Mouse (Mus musculus) neural tube, embryonic 11.5 days (tissue): ENCODE data around the gene Map1lc3b. TPM values are rescaled to one million over a fixed set of nuclear protein-coding genes. Genes with fewer than 3 reads are reported as not detected.

Experiments
- ATAC-seq: fragments of 200-750 bp; cut with Nextera tagmentation; 2 replicates; pipeline ENCODE4 v1.8.0; 2017; ENCODE audit warnings: moderate number of reproducible peaks, mild to moderate bottlenecking, moderate TSS enrichment, moderate library complexity; ENCODE audit not compliant: insufficient read depth, low FRiP score, low TSS enrichment
- DNase-seq: peaks from one replicate; pipeline ENCODE4 v3.0.0-alpha.2; 2015; ENCODE audit warnings: low spot score
- H3K27ac ChIP-seq: fragments of 300-500 bp; sonication (generic); 2 replicates; pipeline ENCODE4 v1.5.1; 2014; ENCODE audit warnings: low read depth, mild to moderate bottlenecking, low read length
- H3K27me3 ChIP-seq: fragments of 300-500 bp; sonication (generic); 2 replicates; pipeline ENCODE4 v1.6.1; 2014; ENCODE audit warnings: mild to moderate bottlenecking, low read length, mixed read lengths; ENCODE audit not compliant: control insufficient read depth, insufficient read depth
- H3K36me3 ChIP-seq: fragments of 300-500 bp; sonication (generic); 2 replicates; pipeline ENCODE4 v1.6.1; 2014; ENCODE audit warnings: mild to moderate bottlenecking, low read length, moderate library complexity, mixed read lengths; ENCODE audit not compliant: control insufficient read depth, insufficient read depth
- H3K4me1 ChIP-seq: fragments of 300-500 bp; sonication (generic); 2 replicates; pipeline ENCODE4 v1.6.1; 2014; ENCODE audit warnings: low read length, mixed read lengths; ENCODE audit not compliant: control insufficient read depth, insufficient read depth
- H3K4me2 ChIP-seq: fragments of 300-500 bp; sonication (generic); 2 replicates; pipeline ENCODE4 v1.6.1; 2014; ENCODE audit warnings: low read depth, mild to moderate bottlenecking, moderate library complexity
- H3K4me3 ChIP-seq: fragments of 300-500 bp; sonication (generic); 2 replicates; pipeline ENCODE4 v1.5.1; 2014; ENCODE audit warnings: low read depth, low read length
- H3K9ac ChIP-seq: fragments of 300-500 bp; sonication (generic); 2 replicates; pipeline ENCODE4 v1.6.1; 2014; ENCODE audit warnings: mild to moderate bottlenecking, low read length
- H3K9me3 ChIP-seq: fragments of 300-500 bp; sonication (generic); 2 replicates; pipeline ENCODE4 v1.6.1; 2016; ENCODE audit warnings: low read length; ENCODE audit not compliant: control insufficient read depth
- WGBS: fragments of 180-500 bp; shearing (Covaris S2); extraction: QIAGEN DNeasy Blood & Tissue Kit; methylation state at CpG from one replicate; pipeline ENCODE4 v1.1.7; 2014; 5-methylcytosine and 5-hydroxymethylcytosine counted together
- polyA plus RNA-seq: library from polyadenylated mRNA; unstranded; fragments of >200 nt; fragmentation: Nextera tagmentation; extraction: Ambion mirVana; gene quantifications from 2 replicates; pipeline ENCODE4 v1.2.1, GENCODE M21; 2014

Map1lc3b gene
- polyA plus RNA-seq, 1 experiment from 2014 or later = 313 TPM

DNA sequence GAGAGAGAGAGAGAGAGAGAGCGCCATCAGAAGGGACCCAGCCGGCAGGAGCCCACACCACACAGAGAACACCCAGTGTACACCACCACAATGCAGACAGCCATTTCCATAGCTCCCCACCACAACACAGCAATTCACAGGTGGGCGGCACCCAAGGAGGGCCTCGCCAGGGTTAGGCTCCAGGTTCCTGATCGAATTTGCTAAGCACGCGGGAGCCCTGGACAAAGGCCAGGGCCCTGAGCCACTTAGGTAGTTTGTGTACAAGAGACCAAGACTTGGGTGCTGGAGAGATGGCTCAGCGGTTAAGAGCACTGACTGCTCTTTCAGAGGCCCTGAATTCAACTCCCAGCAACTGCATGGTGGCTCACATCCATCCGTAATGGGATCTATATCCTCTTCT lies 37.7 kb upstream of the Map1lc3b start:
- no peaks in the 10 kb centered on the region for H3K4me1 ChIP-seq
- peaks cover 5% of the 10 kb centered on the region; the same call in 1 of the 2 replicates for H3K36me3 ChIP-seq
- H3K4me2 ChIP-seq = no peak overlapping the region
- no peaks in the 10 kb centered on the region for H3K27me3 ChIP-seq
- no peak for ATAC-seq
- no peak overlapping the region for H3K9ac ChIP-seq
- no peak for DNase-seq
- H3K27ac ChIP-seq = no peak overlapping the region
- 90% methylated on average over 9 of the region's 9 CpGs for WGBS
- H3K9me3 ChIP-seq = no peaks in the 10 kb centered on the region
- no peak overlapping the region for H3K4me3 ChIP-seq

DNA sequence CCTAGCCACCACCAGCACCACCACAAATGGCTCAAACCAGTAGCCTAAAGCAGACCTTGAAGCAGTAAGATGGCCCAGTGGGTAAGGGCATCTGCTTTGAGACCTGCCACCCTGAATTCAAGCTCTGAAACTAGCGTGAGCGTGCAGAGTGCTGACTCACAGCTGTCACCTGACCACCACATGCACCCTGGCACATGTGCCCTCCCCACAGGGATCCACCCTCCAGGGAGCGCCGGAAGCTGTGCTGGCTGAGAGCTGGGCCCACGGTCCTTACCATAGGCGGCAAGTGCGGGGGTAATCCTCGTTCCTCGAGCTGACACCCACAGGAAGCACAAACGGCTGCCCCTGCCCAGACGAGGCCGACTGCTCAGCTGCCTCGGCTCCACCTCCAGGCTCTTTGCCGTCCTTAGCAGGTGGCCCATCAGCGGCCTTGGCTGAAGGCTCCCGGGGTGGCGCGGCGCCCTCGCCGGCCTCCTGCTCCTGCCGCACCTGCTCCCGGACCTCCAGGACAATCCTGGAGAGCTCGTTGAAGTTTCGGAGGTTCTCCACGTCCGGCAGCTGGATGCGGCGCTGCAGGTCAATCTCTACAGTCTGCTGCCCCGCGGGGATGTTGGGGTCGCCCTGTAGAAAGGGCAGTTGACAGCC lies 36.2 kb upstream of the Map1lc3b start:
- DNase-seq = no peak
- no peak overlapping the region for H3K27ac ChIP-seq
- no peak for ATAC-seq
- H3K9ac ChIP-seq = no peak overlapping the region
- no peaks in the 10 kb centered on the region for H3K9me3 ChIP-seq
- H3K4me3 ChIP-seq = no peak overlapping the region
- no peaks in the 10 kb centered on the region for H3K4me1 ChIP-seq
- no peaks in the 10 kb centered on the region for H3K27me3 ChIP-seq
- peaks cover 5% of the 10 kb centered on the region; the same call in 1 of the 2 replicates for H3K36me3 ChIP-seq
- no peak overlapping the region for H3K4me2 ChIP-seq
- WGBS = 93% methylated on average over 32 of the region's 32 CpGs

DNA sequence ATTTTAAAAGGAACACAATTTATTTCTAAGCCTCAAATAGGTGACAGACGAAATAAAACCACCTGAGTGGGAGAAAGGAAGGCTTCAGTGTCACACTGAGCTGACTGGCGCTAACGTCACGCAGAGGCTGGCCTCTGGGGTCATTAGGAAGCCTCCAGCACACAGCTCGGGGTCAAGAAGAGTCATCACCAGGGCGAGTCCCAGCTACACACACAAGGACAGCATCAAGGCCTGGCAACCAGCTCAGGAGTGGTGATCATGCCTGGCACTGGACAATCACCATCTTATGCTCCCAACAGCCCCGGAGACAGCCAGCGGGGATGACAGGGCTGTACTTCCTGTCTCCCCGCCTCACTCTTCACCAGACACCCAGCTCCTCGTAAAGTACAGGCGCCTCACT lies 32.4 kb upstream of the Map1lc3b start:
- Histone ChIP-seq H3K27me3 (no peaks in the 10 kb centered on the region), H3K27ac (no peak overlapping the region), H3K4me2 (no peak overlapping the region), H3K9me3 (no peaks in the 10 kb centered on the region), H3K4me1 (0 out of 2 replicates have a peak, but pooled peaks cover under 1% of the 10 kb centered on the region), H3K4me3 (no peak overlapping the region), H3K36me3 (peaks cover 5% of the 10 kb centered on the region; the same call in 1 of the 2 replicates), H3K9ac (no peak overlapping the region)
- 86% methylated on average over 11 of the region's 11 CpGs for WGBS
- DNase-seq (no peak), ATAC-seq (no peak)

DNA sequence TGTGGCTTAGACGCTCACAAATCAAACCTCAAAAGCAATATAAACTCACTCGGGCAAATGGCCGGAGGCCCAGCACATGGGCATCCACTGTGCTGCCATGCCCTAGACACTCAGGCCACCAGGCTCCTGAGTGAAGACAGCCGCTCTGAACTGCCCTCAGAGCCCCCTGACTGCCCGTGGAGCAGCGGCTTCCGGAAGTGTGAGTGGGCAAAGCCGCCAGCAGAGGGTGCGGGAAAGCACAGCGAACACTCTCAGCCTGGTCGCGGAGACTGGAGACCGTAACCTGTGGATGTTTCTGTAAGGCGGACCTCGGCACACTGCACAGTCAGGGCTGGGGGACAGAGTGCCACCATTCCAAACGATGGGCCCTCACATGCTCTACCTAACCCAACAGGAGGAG lies 31.6 kb upstream of the Map1lc3b start:
- no peak overlapping the region for H3K4me2 ChIP-seq
- no peaks in the 10 kb centered on the region for H3K9me3 ChIP-seq
- H3K36me3 ChIP-seq = peaks cover 3% of the 10 kb centered on the region; the same call in 1 of the 2 replicates
- 92% methylated on average over 16 of the region's 16 CpGs for WGBS
- no peak overlapping the region for H3K27ac ChIP-seq
- no peak overlapping the region for H3K9ac ChIP-seq
- H3K4me3 ChIP-seq = no peak overlapping the region
- DNase-seq (no peak), ATAC-seq (no peak)
- H3K4me1 ChIP-seq = 0 out of 2 replicates have a peak, but pooled peaks cover 5% of the 10 kb centered on the region
- no peaks in the 10 kb centered on the region for H3K27me3 ChIP-seq

DNA sequence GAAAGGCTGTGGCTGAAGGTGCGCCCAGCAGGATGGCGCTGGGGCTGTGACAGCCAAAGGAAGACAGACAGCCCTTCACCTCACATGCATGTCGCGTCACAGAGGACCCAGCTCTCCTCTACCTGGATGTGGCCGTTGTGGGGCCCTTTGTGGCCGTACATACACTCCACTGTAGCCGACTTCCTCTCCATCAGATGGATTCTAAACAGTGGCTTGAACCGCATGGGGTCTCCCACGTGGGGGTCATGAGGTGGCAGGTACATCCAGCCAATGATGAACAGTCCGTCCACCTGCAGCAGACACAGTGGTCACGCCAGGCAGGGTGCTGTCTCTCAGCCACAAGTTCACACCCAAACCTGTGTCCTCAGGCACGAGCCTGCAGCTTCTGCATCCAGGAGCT lies 30.4 kb upstream of the Map1lc3b start:
- Histone ChIP-seq H3K9ac (no peak overlapping the region), H3K4me2 (no peak overlapping the region), H3K9me3 (no peaks in the 10 kb centered on the region), H3K4me3 (no peak overlapping the region), H3K36me3 (no peaks in the 10 kb centered on the region; the same call in 1 of the 2 replicates), H3K27ac (no peak overlapping the region), H3K4me1 (0 out of 2 replicates have a peak, but pooled peaks cover 5% of the 10 kb centered on the region), H3K27me3 (no peaks in the 10 kb centered on the region)
- DNase-seq = no peak
- WGBS = 92% methylated on average over 12 of the region's 12 CpGs
- no peak for ATAC-seq

DNA sequence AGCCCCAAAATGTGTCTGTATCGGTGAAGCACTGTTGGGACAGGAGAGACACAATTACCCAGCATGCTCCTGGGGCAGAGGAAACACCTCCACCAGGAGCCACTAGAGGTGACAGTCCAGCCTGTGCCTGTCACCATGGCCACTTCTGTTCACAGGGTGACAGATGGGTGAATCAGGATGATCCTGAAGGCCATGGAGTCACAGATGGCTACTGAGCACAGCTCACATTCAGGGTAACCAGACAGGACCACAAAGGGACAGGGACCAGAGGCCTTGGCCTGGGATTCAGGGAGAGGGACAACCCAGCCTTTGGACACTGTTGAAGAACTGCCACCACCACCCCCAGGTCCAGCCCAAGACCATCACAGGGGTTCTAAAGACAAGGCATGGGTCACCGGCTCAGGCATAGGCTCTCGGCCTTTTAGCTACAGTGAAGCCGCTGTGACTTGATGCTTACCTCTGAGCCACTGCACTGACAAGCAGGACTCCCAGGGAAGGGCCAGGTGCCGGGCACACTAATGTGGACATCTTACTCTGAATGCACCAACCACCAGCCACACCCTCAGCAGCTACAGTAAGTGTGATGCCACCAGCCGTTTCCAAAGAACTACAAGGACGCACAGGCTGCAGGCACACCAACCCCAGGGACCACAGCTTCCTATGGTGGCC lies 29.6 kb upstream of the Map1lc3b start:
- Histone ChIP-seq H3K4me1 (0 out of 2 replicates have a peak, but pooled peaks cover 5% of the 10 kb centered on the region), H3K27me3 (no peaks in the 10 kb centered on the region), H3K4me2 (no peak overlapping the region), H3K9ac (no peak overlapping the region), H3K9me3 (no peaks in the 10 kb centered on the region), H3K27ac (no peak overlapping the region), H3K4me3 (no peak overlapping the region), H3K36me3 (no peaks in the 10 kb centered on the region; the same call in none of the 2 replicates)
- ATAC-seq = no peak
- WGBS = 93% methylated on average over 7 of the region's 7 CpGs
- no peak for DNase-seq

DNA sequence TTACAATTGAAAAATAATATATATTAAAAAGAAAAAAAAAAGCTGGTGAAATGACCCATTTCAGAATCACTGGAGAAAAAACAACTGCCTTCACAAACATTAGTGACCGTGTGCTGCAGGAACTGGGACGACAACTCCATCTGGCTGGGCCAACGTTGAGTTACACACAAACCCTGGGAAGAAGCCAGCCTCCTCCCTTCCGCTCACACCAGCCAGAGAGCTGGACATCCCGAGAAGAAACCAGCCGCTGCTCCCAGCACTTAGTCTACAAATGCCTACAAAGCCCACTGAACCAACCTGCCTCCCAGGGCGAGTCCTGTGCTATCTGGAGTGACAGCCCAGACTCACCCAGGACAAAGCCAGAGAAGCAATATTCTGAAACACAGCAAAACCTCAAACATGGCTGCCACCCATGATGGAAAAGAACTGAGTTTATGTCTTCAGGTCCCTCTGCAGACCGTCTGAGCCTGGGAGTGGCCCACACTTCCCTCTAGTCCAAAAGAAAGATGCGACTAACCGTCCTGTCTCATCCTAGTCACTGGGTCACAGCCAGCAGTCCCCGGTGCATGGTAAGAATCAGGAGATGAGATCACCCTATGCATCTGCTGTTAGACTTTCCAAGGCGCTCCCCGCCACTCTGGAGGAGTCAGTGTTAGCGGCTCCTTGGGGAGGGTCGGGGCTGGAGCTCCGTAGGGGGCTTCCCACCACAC lies 28.4 kb upstream of the Map1lc3b start:
- Histone ChIP-seq H3K4me2 (no peak overlapping the region), H3K9me3 (no peaks in the 10 kb centered on the region), H3K4me1 (0 out of 2 replicates have a peak, but pooled peaks cover 5% of the 10 kb centered on the region), H3K9ac (no peak overlapping the region), H3K4me3 (no peak overlapping the region), H3K36me3 (peaks cover 2% of the 10 kb centered on the region), H3K27ac (no peak overlapping the region), H3K27me3 (no peaks in the 10 kb centered on the region)
- 91% methylated on average over 16 of the region's 16 CpGs for WGBS
- DNase-seq = no peak
- ATAC-seq = no peak

DNA sequence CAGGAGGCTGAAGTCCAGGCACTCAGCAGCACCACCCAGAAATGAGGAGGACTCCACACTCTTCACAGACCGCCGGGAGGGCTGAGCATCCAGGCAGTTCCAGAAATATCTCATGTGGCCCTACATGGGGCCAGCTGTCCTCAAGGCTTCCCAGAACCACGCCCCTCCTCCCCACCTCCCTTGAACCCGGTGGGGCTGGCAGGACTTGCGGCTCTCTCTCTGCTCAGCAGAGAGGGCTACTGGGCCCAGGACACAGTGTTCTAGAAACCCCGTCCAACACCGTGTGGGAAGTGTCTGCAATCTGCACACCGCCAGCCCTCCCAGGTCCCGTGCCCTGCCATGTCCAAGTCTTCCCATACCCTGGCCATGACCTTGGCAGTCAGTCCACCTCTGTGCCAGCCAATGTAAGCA lies 27.2 kb upstream of the Map1lc3b start:
- peaks cover 2% of the 10 kb centered on the region for H3K36me3 ChIP-seq
- ATAC-seq (no peak), DNase-seq (no peak)
- no peak overlapping the region; the same call in 1 of the 2 replicates for H3K9ac ChIP-seq
- H3K4me1 ChIP-seq = 0 out of 2 replicates have a peak, but pooled peaks cover 5% of the 10 kb centered on the region
- no peaks in the 10 kb centered on the region for H3K27me3 ChIP-seq
- H3K27ac ChIP-seq = no peak overlapping the region
- H3K4me2 ChIP-seq = no peak overlapping the region
- H3K9me3 ChIP-seq = no peaks in the 10 kb centered on the region
- WGBS = 90% methylated on average over 9 of the region's 9 CpGs
- H3K4me3 ChIP-seq = no peak overlapping the region
